Mouse (Mus musculus): ENCODE measurements around the gene Rbfox3. TPM values are rescaled to one million over a fixed set of nuclear protein-coding genes. Genes with fewer than 3 reads are reported as not detected.

Rbfox3 gene
- polyA plus RNA-seq, 1 experiment from 2014 or later: 0.35 TPM

GRCm38 (mm10) chr11:118690262-118690661, 221.1 kb downstream of the Rbfox3 start:
- 75% methylated on average over 8 of the region's 8 CpGs for WGBS

DNA sequence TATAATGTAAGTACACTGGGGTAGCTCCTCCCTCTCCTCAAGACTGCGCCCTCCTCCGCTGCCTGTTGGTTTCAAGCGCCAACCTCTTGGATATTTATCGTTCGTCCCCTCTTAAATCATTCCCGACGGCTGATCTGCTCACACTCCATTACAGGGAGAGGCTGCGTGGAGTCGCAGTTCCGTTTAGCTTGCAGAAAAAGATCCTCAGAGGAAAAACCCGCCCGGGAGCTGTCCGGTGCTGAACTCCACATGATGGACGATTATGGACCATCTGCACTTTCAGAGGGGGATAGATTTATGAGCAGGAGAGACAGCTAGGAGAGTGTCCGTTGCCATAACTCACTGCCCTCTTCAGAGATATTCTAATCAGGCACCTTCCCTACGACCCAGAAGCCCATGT, 226.0 kb downstream of the Rbfox3 start:
- Histone ChIP-seq H3K4me3 (ENCODE audit: low read length) (no peak overlapping the region), H3K27me3 (ENCODE audit: control insufficient read depth, insufficient read depth, low read depth, low read length) (no peaks in the 10 kb centered on the region), H3K9ac (ENCODE audit: low read length) (no peak overlapping the region), H3K9me3 (ENCODE audit: control insufficient read depth, low read length) (no peaks in the 10 kb centered on the region), H3K4me2 (ENCODE audit: low read depth, low read length) (no peak overlapping the region), H3K36me3 (ENCODE audit: control insufficient read depth, insufficient read depth, low read length) (no peaks in the 10 kb centered on the region), H3K27ac (ENCODE audit: low read length) (no peak overlapping the region), H3K4me1 (replicated peaks; ENCODE audit: control insufficient read depth, insufficient read depth, low read length) (no peaks in the 10 kb centered on the region)
- 4% methylated on average over 16 of the region's 16 CpGs for WGBS
- no peak for ATAC-seq (ENCODE audit: low read depth)

More at GRCm38 (mm10) chr11:118690262-118690661, 221.1 kb downstream of the Rbfox3 start:
- no peak overlapping the region for H3K4me2 ChIP-seq (ENCODE audit: low read depth, low read length)
- H3K4me1 ChIP-seq (replicated peaks; ENCODE audit: control insufficient read depth, insufficient read depth, low read length): no peaks in the 10 kb centered on the region
- no peak overlapping the region for H3K4me3 ChIP-seq (ENCODE audit: low read length)
- no peaks in the 10 kb centered on the region for H3K9me3 ChIP-seq (ENCODE audit: control insufficient read depth, low read length)
- H3K36me3 ChIP-seq (ENCODE audit: control insufficient read depth, insufficient read depth, low read length): no peaks in the 10 kb centered on the region
- no peak overlapping the region for H3K9ac ChIP-seq (ENCODE audit: low read length)
- no peak overlapping the region for H3K27ac ChIP-seq (ENCODE audit: low read length)
- no peaks in the 10 kb centered on the region for H3K27me3 ChIP-seq (ENCODE audit: control insufficient read depth, insufficient read depth, low read depth, low read length)
- no peak for ATAC-seq (ENCODE audit: low read depth)

DNA sequence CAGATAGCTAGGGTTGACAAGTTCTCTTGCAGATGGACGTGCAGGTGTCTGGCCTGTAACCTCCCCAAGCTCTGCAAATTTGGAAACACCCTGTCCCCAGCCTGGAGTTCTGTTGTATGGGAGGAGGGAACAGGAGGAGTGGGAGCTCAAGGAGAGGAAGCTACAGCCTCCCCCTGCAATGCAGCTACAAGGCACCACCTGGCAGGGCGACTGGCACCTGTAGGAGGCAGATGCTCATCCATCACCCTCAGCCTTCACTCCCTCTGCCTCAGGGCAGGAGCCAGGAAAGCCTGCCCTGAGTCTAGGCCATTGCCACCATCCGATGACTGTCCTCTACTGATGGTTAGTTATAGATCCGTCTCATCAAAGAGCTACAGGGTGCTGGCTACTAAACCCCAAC, 226.7 kb downstream of the Rbfox3 start:
- no peak for ATAC-seq (ENCODE audit: low read depth)
- peaks cover 3% of the 10 kb centered on the region; the same call in 1 of the 2 replicates for H3K27me3 ChIP-seq (ENCODE audit: control insufficient read depth, insufficient read depth, low read depth, low read length)
- H3K9me3 ChIP-seq (ENCODE audit: control insufficient read depth, low read length): no peaks in the 10 kb centered on the region
- no peak overlapping the region for H3K4me2 ChIP-seq (ENCODE audit: low read depth, low read length)
- WGBS: 68% methylated on average over 4 of the region's 4 CpGs
- no peak overlapping the region for H3K9ac ChIP-seq (ENCODE audit: low read length)
- H3K27ac ChIP-seq (ENCODE audit: low read length): no peak overlapping the region
- H3K4me3 ChIP-seq (ENCODE audit: low read length): no peak overlapping the region
- H3K36me3 ChIP-seq (ENCODE audit: control insufficient read depth, insufficient read depth, low read length): no peaks in the 10 kb centered on the region
- H3K4me1 ChIP-seq (replicated peaks; ENCODE audit: control insufficient read depth, insufficient read depth, low read length): no peaks in the 10 kb centered on the region

DNA sequence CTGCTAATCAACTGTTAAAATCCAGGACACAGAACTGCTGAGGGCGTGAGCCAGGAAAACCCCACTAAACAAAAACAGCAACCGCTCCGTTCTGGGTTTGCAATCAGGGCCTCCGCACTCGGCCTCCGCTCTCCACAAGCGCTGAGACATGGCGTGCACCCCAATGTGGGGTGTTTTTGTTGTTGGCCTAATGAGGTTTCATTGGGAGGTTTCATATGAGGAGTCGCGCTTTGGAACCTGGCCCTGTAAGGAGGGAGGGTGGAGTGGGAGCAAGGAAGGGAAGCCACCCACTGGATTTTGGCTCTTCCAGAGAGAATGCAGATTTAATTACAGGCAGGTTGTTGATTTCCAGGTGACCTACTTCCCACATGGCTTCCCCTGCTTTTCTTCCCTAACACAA, 230.7 kb downstream of the Rbfox3 start:
- Histone ChIP-seq H3K27me3 (ENCODE audit: control insufficient read depth, insufficient read depth, low read depth, low read length) (peaks cover 3% of the 10 kb centered on the region; the same call in 1 of the 2 replicates), H3K9me3 (ENCODE audit: control insufficient read depth, low read length) (no peaks in the 10 kb centered on the region), H3K4me3 (ENCODE audit: low read length) (no peak overlapping the region), H3K4me1 (replicated peaks; ENCODE audit: control insufficient read depth, insufficient read depth, low read length) (no peaks in the 10 kb centered on the region), H3K36me3 (ENCODE audit: control insufficient read depth, insufficient read depth, low read length) (no peaks in the 10 kb centered on the region), H3K27ac (ENCODE audit: low read length) (no peak overlapping the region), H3K9ac (ENCODE audit: low read length) (no peak overlapping the region), H3K4me2 (ENCODE audit: low read depth, low read length) (no peak overlapping the region)
- 77% methylated on average over 10 of the region's 10 CpGs for WGBS
- no peak for ATAC-seq (ENCODE audit: low read depth)

- Histone ChIP-seq H3K27ac (ENCODE audit: low read length) (no peak overlapping the region), H3K4me2 (ENCODE audit: low read depth, low read length) (no peak overlapping the region), H3K4me3 (ENCODE audit: low read length) (no peak overlapping the region), H3K9ac (ENCODE audit: low read length) (no peak overlapping the region), H3K27me3 (ENCODE audit: control insufficient read depth, insufficient read depth, low read depth, low read length) (peaks cover 3% of the 10 kb centered on the region; the same call in 1 of the 2 replicates), H3K36me3 (ENCODE audit: control insufficient read depth, insufficient read depth, low read length) (no peaks in the 10 kb centered on the region), H3K9me3 (ENCODE audit: control insufficient read depth, low read length) (no peaks in the 10 kb centered on the region), H3K4me1 (replicated peaks; ENCODE audit: control insufficient read depth, insufficient read depth, low read length) (no peaks in the 10 kb centered on the region)
- 63% methylated on average over 24 of the region's 24 CpGs for WGBS
- ATAC-seq (ENCODE audit: low read depth): no peak
Measured at GRCm38 (mm10) chr11:118679736-118680410, 231.5 kb downstream of the Rbfox3 start.

GRCm38 (mm10) chr11:118678515-118679104, 232.8 kb downstream of the Rbfox3 start:
- no peak overlapping the region for H3K9ac ChIP-seq (ENCODE audit: low read length)
- H3K4me3 ChIP-seq (ENCODE audit: low read length): no peak overlapping the region
- no peaks in the 10 kb centered on the region for H3K4me1 ChIP-seq (replicated peaks; ENCODE audit: control insufficient read depth, insufficient read depth, low read length)
- H3K27me3 ChIP-seq (ENCODE audit: control insufficient read depth, insufficient read depth, low read depth, low read length): peaks cover 3% of the 10 kb centered on the region; the same call in 1 of the 2 replicates
- no peak for ATAC-seq (ENCODE audit: low read depth)
- no peaks in the 10 kb centered on the region for H3K36me3 ChIP-seq (ENCODE audit: control insufficient read depth, insufficient read depth, low read length)
- H3K27ac ChIP-seq (ENCODE audit: low read length): no peak overlapping the region
- H3K9me3 ChIP-seq (ENCODE audit: control insufficient read depth, low read length): no peaks in the 10 kb centered on the region
- H3K4me2 ChIP-seq (ENCODE audit: low read depth, low read length): no peak overlapping the region
- WGBS: 35% methylated on average over 20 of the region's 20 CpGs

GRCm38 (mm10) chr11:118677277-118677676, 234.1 kb downstream of the Rbfox3 start:
- H3K27ac ChIP-seq (ENCODE audit: low read length): no peak overlapping the region
- no peak overlapping the region for H3K4me2 ChIP-seq (ENCODE audit: low read depth, low read length)
- H3K36me3 ChIP-seq (ENCODE audit: control insufficient read depth, insufficient read depth, low read length): no peaks in the 10 kb centered on the region
- 45% methylated on average over 8 of the region's 8 CpGs for WGBS
- H3K9ac ChIP-seq (ENCODE audit: low read length): no peak overlapping the region
- ATAC-seq (ENCODE audit: low read depth): no peak
- H3K9me3 ChIP-seq (ENCODE audit: control insufficient read depth, low read length): no peaks in the 10 kb centered on the region
- H3K27me3 ChIP-seq (ENCODE audit: control insufficient read depth, insufficient read depth, low read depth, low read length): peaks cover 3% of the 10 kb centered on the region; the same call in 1 of the 2 replicates
- no peak overlapping the region for H3K4me3 ChIP-seq (ENCODE audit: low read length)
- no peaks in the 10 kb centered on the region for H3K4me1 ChIP-seq (replicated peaks; ENCODE audit: control insufficient read depth, insufficient read depth, low read length)

DNA sequence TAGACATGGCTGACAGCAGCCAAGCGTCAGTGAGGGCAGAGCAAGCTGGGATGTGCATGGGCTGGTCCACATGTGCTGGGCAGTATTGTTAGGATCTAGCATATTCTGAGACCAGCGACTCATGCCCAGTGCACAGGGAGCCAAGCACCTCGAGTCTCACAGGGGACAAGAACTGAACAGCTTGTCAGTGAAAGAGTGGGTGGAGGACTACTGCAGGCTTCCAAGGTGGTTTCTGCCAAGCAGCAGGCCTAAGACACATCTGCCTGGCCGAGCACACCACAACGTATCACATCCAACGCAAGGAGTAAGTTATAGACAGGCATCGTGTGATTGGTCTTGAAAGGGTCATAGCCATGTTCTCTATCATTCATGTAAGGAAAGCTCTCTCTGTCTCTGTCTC, 235.0 kb downstream of the Rbfox3 start:
- peaks cover 3% of the 10 kb centered on the region; the same call in 1 of the 2 replicates for H3K27me3 ChIP-seq (ENCODE audit: control insufficient read depth, insufficient read depth, low read depth, low read length)
- no peak overlapping the region for H3K4me3 ChIP-seq (ENCODE audit: low read length)
- WGBS: 63% methylated on average over 7 of the region's 7 CpGs
- H3K9ac ChIP-seq (ENCODE audit: low read length): no peak overlapping the region
- H3K36me3 ChIP-seq (ENCODE audit: control insufficient read depth, insufficient read depth, low read length): no peaks in the 10 kb centered on the region
- H3K4me1 ChIP-seq (replicated peaks; ENCODE audit: control insufficient read depth, insufficient read depth, low read length): no peaks in the 10 kb centered on the region
- no peaks in the 10 kb centered on the region for H3K9me3 ChIP-seq (ENCODE audit: control insufficient read depth, low read length)
- no peak for ATAC-seq (ENCODE audit: low read depth)
- no peak overlapping the region for H3K4me2 ChIP-seq (ENCODE audit: low read depth, low read length)
- no peak overlapping the region for H3K27ac ChIP-seq (ENCODE audit: low read length)

DNA sequence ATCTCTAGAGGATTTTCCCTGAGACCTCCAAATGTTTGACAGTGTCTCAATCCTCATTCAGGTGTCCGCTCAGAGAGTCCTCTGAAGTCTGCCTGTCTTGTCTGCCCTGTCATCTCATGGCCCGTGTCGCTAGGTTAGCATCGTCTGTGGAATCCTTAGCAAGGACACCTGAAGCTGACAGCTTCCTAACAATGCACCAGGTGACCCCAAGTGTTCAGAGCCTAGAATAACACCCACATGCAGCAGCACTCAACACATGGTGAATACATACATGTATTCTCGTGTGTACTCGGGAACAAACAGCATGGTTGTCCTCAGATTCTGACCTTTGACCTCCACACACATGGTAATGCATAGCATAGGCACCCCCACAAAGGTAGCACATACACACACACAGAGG, 239.4 kb downstream of the Rbfox3 start:
- no peak for ATAC-seq (ENCODE audit: low read depth)
- H3K4me3 ChIP-seq (ENCODE audit: low read length): no peak overlapping the region
- no peaks in the 10 kb centered on the region for H3K9me3 ChIP-seq (ENCODE audit: control insufficient read depth, low read length)
- no peaks in the 10 kb centered on the region for H3K36me3 ChIP-seq (ENCODE audit: control insufficient read depth, insufficient read depth, low read length)
- 61% methylated on average over 6 of the region's 6 CpGs for WGBS
- H3K27me3 ChIP-seq (ENCODE audit: control insufficient read depth, insufficient read depth, low read depth, low read length): no peaks in the 10 kb centered on the region
- H3K4me1 ChIP-seq (replicated peaks; ENCODE audit: control insufficient read depth, insufficient read depth, low read length): no peaks in the 10 kb centered on the region
- H3K27ac ChIP-seq (ENCODE audit: low read length): no peak overlapping the region
- no peak overlapping the region for H3K4me2 ChIP-seq (ENCODE audit: low read depth, low read length)
- H3K9ac ChIP-seq (ENCODE audit: low read length): no peak overlapping the region

Data from lung, embryonic 16.5 days (tissue).